17 mouse cellular contexts compared by ENCODE assay signal in genomic region chr2:64462466-64463114, GRCm38 (mm10).
DNase-seq lines count a peak whose midpoint lies in the region; ATAC-seq and TF ChIP-seq lines count a peak whose summit lies in the region.
"Had no signal": no experiment of that assay in that cellular context is flagged by ENCODE, and none has a peak within 500 bp of the region (broad histone marks: within the 10 kb centered on the region; RNA-seq: fewer than 3 reads in every experiment).

No protein-coding gene starts in this region.

- H3K4me1 ChIP-seq in lung, embryonic 14.5 days (ENCODE audit: insufficient read depth): no peaks in the 10 kb centered on the region
- no peaks in the 10 kb centered on the region for H3K4me1 ChIP-seq in embryonic facial prominence, embryonic 13.5 days
- H3K4me1 ChIP-seq in forebrain, postnatal 0 days (ENCODE audit: insufficient read depth): no peaks in the 10 kb centered on the region
- H3K4me1 ChIP-seq in neural tube, embryonic 15.5 days: peaks cover 22% of the 10 kb centered on the region
- H3K4me1 ChIP-seq: heart, embryonic 13.5 days had no signal

- H3K27me3 ChIP-seq in lung, embryonic 14.5 days (ENCODE audit: insufficient read depth, low read length): no peaks in the 10 kb centered on the region
- no peaks in the 10 kb centered on the region for H3K27me3 ChIP-seq in embryonic facial prominence, embryonic 13.5 days
- peaks cover 9% of the 10 kb centered on the region; the same call in 1 of the 2 replicates for H3K27me3 ChIP-seq in forebrain, postnatal 0 days (ENCODE audit: insufficient read depth, low read length)
- H3K27me3 ChIP-seq in neural tube, embryonic 15.5 days (replicated peaks): no peaks in the 10 kb centered on the region
- H3K27me3 ChIP-seq: heart, embryonic 13.5 days had no signal

- no peak for TF ChIP-seq CTCF in lung, embryonic 14.5 days (IDR thresholded peaks at IDR 0.05; ENCODE audit: low read depth)
- no peak for TF ChIP-seq CTCF in forebrain, postnatal 0 days (IDR thresholded peaks at IDR 0.05; ENCODE audit: low read depth)

- H3K9me3 ChIP-seq in lung, embryonic 14.5 days (ENCODE audit: low read depth, low read length): no peaks in the 10 kb centered on the region
- H3K9me3 ChIP-seq in embryonic facial prominence, embryonic 13.5 days: no peaks in the 10 kb centered on the region
- H3K9me3 ChIP-seq in forebrain, postnatal 0 days (ENCODE audit: low read length): no peaks in the 10 kb centered on the region
- H3K9me3 ChIP-seq in neural tube, embryonic 15.5 days (replicated peaks): no peaks in the 10 kb centered on the region
- H3K9me3 ChIP-seq: heart, embryonic 13.5 days had no signal

- ATAC-seq in lung, embryonic 14.5 days (ENCODE audit: insufficient read depth): peak; percentile 38; the same call in 1 of the 2 replicates
- peak; percentile 43; the same call in 1 of the 2 replicates for ATAC-seq in embryonic facial prominence, embryonic 13.5 days (ENCODE audit: insufficient number of reproducible peaks, insufficient read depth, low FRiP score, low TSS enrichment, low read depth)
- ATAC-seq in forebrain, postnatal 0 days: 0 out of 2 replicates have a peak, but pooled peaks have one; percentile 18
- ATAC-seq in neural tube, embryonic 15.5 days (ENCODE audit: low FRiP score): peak; percentile 71
- ATAC-seq in erythroid progenitor cell, adult 5-6 weeks (replicated peaks; ENCODE audit: low FRiP score, poor library complexity, severe bottlenecking): no peak
- ATAC-seq: activated CD4-positive, CD25-positive, alpha-beta regulatory T cell, adult 4 months; CD4-positive, CD25-positive, alpha-beta regulatory T cell, adult 4 months had no signal

- H3K9ac ChIP-seq in lung, embryonic 14.5 days: no peak overlapping the region
- no peak overlapping the region for H3K9ac ChIP-seq in embryonic facial prominence, embryonic 13.5 days
- no peak overlapping the region for H3K9ac ChIP-seq in forebrain, postnatal 0 days
- no peak overlapping the region for H3K9ac ChIP-seq in neural tube, embryonic 15.5 days (replicated peaks)
- H3K9ac ChIP-seq: heart, embryonic 13.5 days had no signal

- WGBS in lung, embryonic 14.5 days: 53% methylated on average over 8 of the region's 8 CpGs
- 52% methylated on average over 8 of the region's 8 CpGs for WGBS in embryonic facial prominence, embryonic 13.5 days
- 34% methylated on average over 8 of the region's 8 CpGs for WGBS in forebrain, postnatal 0 days
- 25% methylated on average over 8 of the region's 8 CpGs for WGBS in neural tube, embryonic 15.5 days

- no peak overlapping the region for H3K27ac ChIP-seq in lung, embryonic 14.5 days (ENCODE audit: low read depth)
- H3K27ac ChIP-seq in embryonic facial prominence, embryonic 13.5 days: no peak overlapping the region
- no peak overlapping the region for H3K27ac ChIP-seq in forebrain, postnatal 0 days (ENCODE audit: low read depth, low read length)
- H3K27ac ChIP-seq in neural tube, embryonic 15.5 days (replicated peaks): no peak overlapping the region
- H3K27ac ChIP-seq: heart, embryonic 13.5 days; layer of hippocampus, adult 2 months had no signal

- H3K4me3 ChIP-seq in lung, embryonic 14.5 days (ENCODE audit: low read depth, low read length): no peak overlapping the region
- no peak overlapping the region for H3K4me3 ChIP-seq in embryonic facial prominence, embryonic 13.5 days
- no peak overlapping the region for H3K4me3 ChIP-seq in forebrain, postnatal 0 days (ENCODE audit: low read depth, low read length)
- H3K4me3 ChIP-seq in neural tube, embryonic 15.5 days (replicated peaks): no peak overlapping the region
- H3K4me3 ChIP-seq: heart, embryonic 13.5 days; layer of hippocampus, adult 2 months had no signal

- H3K4me2 ChIP-seq in lung, embryonic 14.5 days: no peak overlapping the region
- H3K4me2 ChIP-seq in embryonic facial prominence, embryonic 13.5 days: no peak overlapping the region
- no peak overlapping the region for H3K4me2 ChIP-seq in forebrain, postnatal 0 days (ENCODE audit: low read depth)
- H3K4me2 ChIP-seq in neural tube, embryonic 15.5 days: no peak overlapping the region
- H3K4me2 ChIP-seq: heart, embryonic 13.5 days; liver, embryonic 11.5 days; midbrain, embryonic 11.5 days had no signal

- DNase-seq in lung, embryonic 14.5 days: peak; percentile 70
- DNase-seq in lung, postnatal 36 days: no peak
- DNase-seq in forebrain, postnatal 0 days: peak; percentile 22
- DNase-seq in embryo, embryonic 10.5 days (ENCODE audit: low spot score): no peak
- DNase-seq: cerebellum, adult 18-20 months; gastrocnemius, postnatal 25 days; lung, postnatal 10 days; thymus, adult 18-20 months had no signal

- H3K36me3 ChIP-seq in lung, embryonic 14.5 days (ENCODE audit: insufficient read depth): no peaks in the 10 kb centered on the region
- H3K36me3 ChIP-seq in embryonic facial prominence, embryonic 13.5 days: no peaks in the 10 kb centered on the region
- H3K36me3 ChIP-seq in forebrain, postnatal 0 days (ENCODE audit: insufficient read depth): no peaks in the 10 kb centered on the region
- H3K36me3 ChIP-seq in neural tube, embryonic 15.5 days: no peaks in the 10 kb centered on the region
- H3K36me3 ChIP-seq: heart, embryonic 13.5 days had no signal

Comparison
In these comparisons a context has a peak if more than half of its experiments do, and no peak if none do; other contexts are left out.
1. DNase-seq: peak in lung, embryonic 14.5 days (single experiment) and forebrain, postnatal 0 days (single experiment); none in lung, postnatal 36 days (single experiment) and embryo, embryonic 10.5 days (single experiment).